Mouse (Mus musculus): Measurements from ENCODE around the gene Kndc1. TPM values are rescaled to one million over a fixed set of nuclear protein-coding genes. Genes with fewer than 3 reads are reported as not detected.

The Kndc1 gene
- polyA plus RNA-seq, 1 experiment from 2014 or later: 0.06 TPM

DNA sequence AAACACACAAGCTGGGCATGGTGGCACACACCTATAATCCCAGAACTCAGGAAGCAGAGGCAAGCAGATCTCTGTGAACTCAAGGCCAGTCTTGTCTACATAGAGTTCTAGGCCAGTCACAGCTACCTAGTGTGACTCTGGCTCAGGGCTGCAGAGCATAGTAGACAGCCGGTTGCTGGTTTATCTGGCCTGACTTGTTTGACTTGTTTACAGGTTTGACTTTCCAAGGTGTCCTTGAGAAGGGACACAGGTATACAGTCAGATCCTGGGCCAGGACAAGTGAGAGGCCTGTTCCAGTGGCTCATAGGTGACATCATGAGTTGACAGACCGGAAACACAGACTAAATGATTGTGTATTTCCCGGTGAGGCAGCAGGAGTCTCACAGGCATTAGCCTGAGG lies 42.6 kb downstream of the Kndc1 start:
- no peak for ATAC-seq (ENCODE audit: insufficient number of reproducible peaks, low FRiP score)
- no peaks in the 10 kb centered on the region for H3K4me1 ChIP-seq (replicated peaks)
- no peaks in the 10 kb centered on the region for H3K9me3 ChIP-seq (replicated peaks)
- H3K4me3 ChIP-seq: no peak overlapping the region
- H3K27ac ChIP-seq (ENCODE audit: poor library complexity, severe bottlenecking): no peak overlapping the region
- 65% methylated on average over 3 of the region's 3 CpGs for WGBS
- H3K4me2 ChIP-seq: no peak overlapping the region
- no peaks in the 10 kb centered on the region for H3K36me3 ChIP-seq
- H3K27me3 ChIP-seq (replicated peaks): peaks cover 68% of the 10 kb centered on the region
- H3K9ac ChIP-seq: no peak overlapping the region

GRCm38 (mm10) chr7:139937810-139938209 lies 43.3 kb downstream of the Kndc1 start:
- no peak for ATAC-seq (ENCODE audit: insufficient number of reproducible peaks, low FRiP score)
- H3K36me3 ChIP-seq: no peaks in the 10 kb centered on the region
- H3K9me3 ChIP-seq (replicated peaks): no peaks in the 10 kb centered on the region
- H3K4me1 ChIP-seq (replicated peaks): no peaks in the 10 kb centered on the region
- H3K4me2 ChIP-seq: no peak overlapping the region
- H3K27ac ChIP-seq (ENCODE audit: poor library complexity, severe bottlenecking): no peak overlapping the region
- H3K9ac ChIP-seq: no peak overlapping the region
- WGBS: 53% methylated on average over 5 of the region's 5 CpGs
- H3K4me3 ChIP-seq: no peak overlapping the region
- H3K27me3 ChIP-seq (replicated peaks): peaks cover 68% of the 10 kb centered on the region

DNA sequence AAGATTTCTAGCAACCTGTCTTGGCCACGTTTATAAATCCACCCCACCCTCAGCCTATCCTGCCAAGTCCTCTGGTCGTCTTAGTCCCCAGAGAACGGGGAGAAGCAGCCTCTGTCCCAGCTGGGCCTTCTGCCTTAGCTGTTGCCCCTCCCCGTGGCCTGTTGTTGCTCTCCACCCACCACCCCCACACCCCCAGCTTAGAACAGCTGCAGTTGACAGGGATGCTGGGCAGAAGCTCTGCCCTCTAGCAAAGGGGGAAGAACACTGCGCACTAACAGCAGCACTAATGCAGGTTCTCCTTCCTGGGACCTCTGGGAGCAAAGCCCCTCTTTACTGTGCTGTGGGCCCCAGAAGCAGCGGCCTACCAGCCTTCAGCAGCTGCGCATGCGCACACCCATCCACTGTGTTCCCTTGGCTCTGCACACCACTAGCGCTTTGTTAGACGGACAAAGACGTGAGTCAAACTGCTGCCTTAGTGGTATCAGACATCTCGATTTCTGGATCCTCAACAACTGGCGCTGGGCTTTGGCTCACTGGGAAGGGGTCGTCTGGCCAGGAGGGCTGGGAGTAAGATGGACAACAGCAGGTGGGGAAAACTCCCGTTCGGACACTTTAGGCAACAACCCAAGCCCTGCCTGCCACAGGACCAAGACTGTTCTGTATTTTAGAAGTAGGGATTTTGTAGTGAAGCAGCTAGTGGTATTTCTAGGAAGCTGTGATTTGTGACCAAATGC lies 46.1 kb downstream of the Kndc1 start:
- Histone ChIP-seq H3K4me2 (no peak overlapping the region), H3K4me1 (replicated peaks) (peaks cover 12% of the 10 kb centered on the region), H3K9me3 (replicated peaks) (no peaks in the 10 kb centered on the region), H3K27ac (ENCODE audit: poor library complexity, severe bottlenecking) (no peak overlapping the region), H3K4me3 (no peak overlapping the region), H3K27me3 (replicated peaks) (peaks cover 89% of the 10 kb centered on the region), H3K9ac (no peak overlapping the region), H3K36me3 (no peaks in the 10 kb centered on the region)
- no peak for ATAC-seq (ENCODE audit: insufficient number of reproducible peaks, low FRiP score)
- WGBS: 56% methylated on average over 16 of the region's 16 CpGs

DNA sequence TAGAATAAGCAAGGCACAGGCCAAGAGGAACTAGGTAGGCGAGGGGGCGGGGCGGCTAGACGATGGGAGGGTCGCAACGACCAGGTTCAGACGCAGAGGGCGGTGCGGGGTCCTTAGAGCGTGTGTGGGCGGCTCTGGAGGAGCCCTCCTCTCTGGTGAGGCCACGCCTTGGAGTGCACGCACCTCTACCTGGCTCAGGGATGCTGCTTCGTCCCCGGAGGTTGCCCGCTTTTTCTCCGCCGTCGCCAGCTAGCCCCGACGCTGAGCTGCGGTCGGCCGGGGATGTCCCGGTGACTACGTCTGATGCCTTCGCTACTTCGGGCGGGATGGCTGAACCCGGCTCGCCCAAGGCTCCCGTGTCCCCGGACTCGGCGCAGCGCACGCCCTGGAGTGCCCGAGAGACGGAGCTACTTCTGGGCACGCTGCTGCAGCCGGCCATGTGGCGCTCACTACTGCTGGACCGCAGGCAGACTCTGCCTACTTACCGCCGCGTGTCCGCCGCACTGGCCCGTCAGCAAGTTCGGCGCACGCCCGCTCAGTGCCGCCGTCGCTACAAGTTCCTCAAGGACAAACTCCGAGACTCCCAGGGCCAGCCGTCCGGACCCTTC lies 49.3 kb downstream of the Kndc1 start, which contains the start of gene Utf1:
Gene Utf1 (plus strand): TSS at position 116 of the 608 bp plus-strand sequence.
- Histone ChIP-seq H3K9me3 (replicated peaks) (no peaks in the 10 kb centered on the region), H3K4me2 (peak within 1 kb of the TSS; percentile 65), H3K4me3 (peak within 1 kb of the TSS; percentile 41), H3K4me1 (replicated peaks) (peaks cover 12% of the 10 kb centered on the region), H3K27ac (ENCODE audit: poor library complexity, severe bottlenecking) (no peak within 1 kb of the TSS), H3K27me3 (replicated peaks) (peaks cover 97% of the 10 kb centered on the region), H3K9ac (peak within 1 kb of the TSS; percentile 30; the same call in 1 of the 2 replicates), H3K36me3 (no peaks in the 10 kb centered on the region)
- ATAC-seq (ENCODE audit: insufficient number of reproducible peaks, low FRiP score): peak; percentile 51; the same call in 1 of the 2 replicates
- under 1% methylated on average over 59 of the region's 59 CpGs for WGBS

GRCm38 (mm10) chr7:139944291-139945240 lies 50.1 kb downstream of the Kndc1 start:
- peak overlapping the region; percentile 30; the same call in 1 of the 2 replicates for H3K9ac ChIP-seq
- no peak overlapping the region for H3K27ac ChIP-seq (ENCODE audit: poor library complexity, severe bottlenecking)
- ATAC-seq (ENCODE audit: insufficient number of reproducible peaks, low FRiP score): no peak
- peak overlapping the region; percentile 41 for H3K4me3 ChIP-seq
- peaks cover 13% of the 10 kb centered on the region for H3K4me1 ChIP-seq (replicated peaks)
- peak overlapping the region; percentile 65 for H3K4me2 ChIP-seq
- no peaks in the 10 kb centered on the region for H3K9me3 ChIP-seq (replicated peaks)
- WGBS: 2% methylated on average over 68 of the region's 68 CpGs
- H3K27me3 ChIP-seq (replicated peaks): peaks cover 94% of the 10 kb centered on the region
- H3K36me3 ChIP-seq: no peaks in the 10 kb centered on the region

DNA sequence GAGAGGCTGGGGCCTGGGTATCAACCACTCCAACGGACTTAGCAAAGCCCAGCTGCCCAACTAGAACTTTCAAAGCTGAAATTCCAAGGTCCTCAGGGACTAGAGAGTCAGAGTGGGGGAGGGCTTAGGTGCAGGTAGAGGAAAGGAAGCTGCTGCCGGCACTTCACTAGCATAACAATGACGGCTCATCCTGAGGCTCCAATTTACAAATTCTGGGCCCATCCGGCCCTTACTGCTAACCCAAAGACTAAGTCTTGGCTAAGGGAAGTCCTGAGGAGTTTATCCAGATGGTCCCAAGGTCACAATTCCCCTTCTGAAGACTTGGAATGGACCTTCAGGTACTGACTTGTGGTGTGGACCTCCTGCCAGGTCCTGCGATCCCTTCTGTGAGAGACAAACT lies 51.0 kb downstream of the Kndc1 start:
- no peaks in the 10 kb centered on the region for H3K36me3 ChIP-seq
- H3K27me3 ChIP-seq (replicated peaks): peaks cover 85% of the 10 kb centered on the region
- no peak for ATAC-seq (ENCODE audit: insufficient number of reproducible peaks, low FRiP score)
- H3K9ac ChIP-seq: no peak overlapping the region
- no peak overlapping the region for H3K4me2 ChIP-seq
- H3K4me1 ChIP-seq (replicated peaks): peaks cover 15% of the 10 kb centered on the region
- H3K9me3 ChIP-seq (replicated peaks): no peaks in the 10 kb centered on the region
- 14% methylated on average over 5 of the region's 5 CpGs for WGBS
- no peak overlapping the region for H3K27ac ChIP-seq (ENCODE audit: poor library complexity, severe bottlenecking)
- H3K4me3 ChIP-seq: no peak overlapping the region

DNA sequence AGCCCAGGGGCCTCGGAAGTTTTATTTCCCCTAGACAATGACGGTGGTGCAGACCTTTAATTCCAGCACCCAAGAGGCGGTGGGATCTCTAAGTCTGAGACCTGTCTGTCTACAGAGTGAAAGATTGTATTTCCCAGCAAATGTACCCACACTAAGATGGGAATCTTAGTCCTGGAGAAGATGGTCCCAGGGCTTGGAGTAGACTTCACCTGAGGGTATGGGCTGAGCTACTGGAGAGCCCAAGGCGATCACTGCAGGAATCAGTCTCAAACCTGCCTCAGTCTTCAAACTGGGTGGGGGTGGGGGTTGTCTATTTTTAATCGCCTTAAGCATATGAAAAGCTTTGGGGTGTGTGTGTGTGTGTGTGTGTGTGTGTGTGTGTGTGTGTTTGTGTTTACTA lies 51.5 kb downstream of the Kndc1 start:
- Histone ChIP-seq H3K9me3 (replicated peaks) (no peaks in the 10 kb centered on the region), H3K4me1 (replicated peaks) (peaks cover 15% of the 10 kb centered on the region), H3K4me3 (no peak overlapping the region), H3K27ac (ENCODE audit: poor library complexity, severe bottlenecking) (no peak overlapping the region), H3K4me2 (no peak overlapping the region), H3K9ac (no peak overlapping the region), H3K36me3 (no peaks in the 10 kb centered on the region), H3K27me3 (replicated peaks) (peaks cover 80% of the 10 kb centered on the region)
- no peak for ATAC-seq (ENCODE audit: insufficient number of reproducible peaks, low FRiP score)
- 26% methylated on average over 5 of the region's 5 CpGs for WGBS

DNA sequence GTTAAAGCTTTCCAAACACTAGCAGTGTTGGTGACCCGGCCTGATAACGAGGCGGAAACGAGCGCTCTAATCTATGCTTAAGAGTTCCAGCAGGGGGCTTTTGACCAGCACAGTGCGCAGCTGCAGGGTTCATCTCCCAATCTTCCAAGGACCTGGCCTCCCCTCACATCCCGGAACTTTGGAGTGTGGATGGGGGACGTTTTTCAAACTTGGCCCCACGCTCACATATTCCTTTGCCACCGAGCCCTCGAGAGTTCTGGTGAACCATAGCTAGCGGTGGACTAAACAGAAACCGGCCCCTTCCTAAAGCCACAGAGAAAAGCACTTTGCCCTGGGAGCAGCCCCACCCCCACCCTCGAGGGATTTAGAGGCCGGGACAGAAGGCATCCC lies 55.4 kb downstream of the Kndc1 start:
- Histone ChIP-seq H3K4me3 (peak overlapping the region; percentile 65), H3K27me3 (replicated peaks) (peaks cover 49% of the 10 kb centered on the region), H3K27ac (ENCODE audit: poor library complexity, severe bottlenecking) (no peak overlapping the region), H3K36me3 (no peaks in the 10 kb centered on the region), H3K4me2 (peak overlapping the region; percentile 93), H3K9ac (peak overlapping the region; percentile 72), H3K4me1 (replicated peaks) (peaks cover 6% of the 10 kb centered on the region; the same call in 1 of the 2 replicates), H3K9me3 (replicated peaks) (no peaks in the 10 kb centered on the region)
- WGBS: under 1% methylated on average over 15 of the region's 15 CpGs
- peak; percentile 73 for ATAC-seq (ENCODE audit: insufficient number of reproducible peaks, low FRiP score)

GRCm38 (mm10) chr7:139950283-139950971 lies 55.9 kb downstream of the Kndc1 start:
- Histone ChIP-seq H3K27ac (ENCODE audit: poor library complexity, severe bottlenecking) (peak overlapping the region; percentile 46; the same call in 1 of the 2 replicates), H3K4me1 (replicated peaks) (peaks cover 6% of the 10 kb centered on the region; the same call in 1 of the 2 replicates), H3K9ac (peak overlapping the region; percentile 72), H3K9me3 (replicated peaks) (no peaks in the 10 kb centered on the region), H3K4me3 (peak overlapping the region; percentile 65), H3K4me2 (peak overlapping the region; percentile 93), H3K36me3 (no peaks in the 10 kb centered on the region), H3K27me3 (replicated peaks) (peaks cover 49% of the 10 kb centered on the region)
- WGBS: under 1% methylated on average over 33 of the region's 33 CpGs
- ATAC-seq (ENCODE audit: insufficient number of reproducible peaks, low FRiP score): peak; percentile 78

DNA sequence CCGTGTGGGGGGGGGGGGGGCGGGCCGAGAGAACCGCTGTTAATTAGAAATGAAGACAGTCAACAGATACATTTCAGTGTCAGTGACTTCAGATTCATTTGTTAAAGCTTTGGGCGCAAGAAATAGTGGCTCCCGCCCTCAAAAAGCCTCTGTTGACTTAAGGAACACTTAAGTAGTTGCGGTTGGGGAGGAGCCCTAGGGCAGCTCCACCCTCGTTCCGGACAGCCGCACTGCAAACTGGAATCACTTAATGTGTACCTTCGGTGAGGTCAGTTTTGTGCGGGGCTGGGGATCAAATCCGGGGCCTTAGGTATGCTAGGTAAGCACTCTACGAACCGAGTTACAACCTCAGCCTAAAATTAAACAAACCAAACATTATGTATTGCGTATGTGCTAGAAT lies 56.6 kb downstream of the Kndc1 start:
- peak overlapping the region; percentile 46; the same call in 1 of the 2 replicates for H3K27ac ChIP-seq (ENCODE audit: poor library complexity, severe bottlenecking)
- WGBS: 4% methylated on average over 16 of the region's 16 CpGs
- no peak for ATAC-seq (ENCODE audit: insufficient number of reproducible peaks, low FRiP score)

More for the DNA sequence above, 56.6 kb downstream of the Kndc1 start:
- Histone ChIP-seq H3K4me2 (peak overlapping the region; percentile 93), H3K4me3 (peak overlapping the region; percentile 65), H3K27me3 (replicated peaks) (peaks cover 49% of the 10 kb centered on the region), H3K9ac (peak overlapping the region; percentile 72), H3K9me3 (replicated peaks) (no peaks in the 10 kb centered on the region), H3K36me3 (no peaks in the 10 kb centered on the region), H3K4me1 (replicated peaks) (peaks cover 6% of the 10 kb centered on the region; the same call in 1 of the 2 replicates)
